Mouse (Mus musculus): ENCODE data around the gene Hivep2.

DNA sequence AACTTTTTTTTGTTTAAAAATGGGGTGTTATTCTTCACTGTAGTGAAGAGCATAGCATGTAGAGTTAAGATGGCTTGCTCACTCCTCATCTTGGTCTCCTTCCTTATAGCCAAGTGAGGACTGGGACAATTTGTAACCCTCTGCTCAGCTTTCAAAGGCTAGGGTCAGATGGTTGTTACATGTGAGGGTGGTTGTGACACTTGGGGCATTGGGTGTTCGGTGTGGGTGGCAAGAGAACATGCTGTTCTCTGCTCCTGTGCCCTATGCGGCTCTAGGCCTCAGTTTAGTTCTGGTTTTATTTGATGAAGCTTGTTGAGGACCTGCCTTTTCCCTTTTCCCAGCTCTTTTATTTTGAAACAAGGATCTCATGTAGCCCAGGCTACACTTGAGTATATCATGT lies 66.7 kb downstream of the Hivep2 start:
- TF ChIP-seq ZNF384 (IDR thresholded peaks at IDR 0.05; ENCODE audit: low read depth, low read length) (no peak), ZC3H11A (IDR thresholded peaks at IDR 0.05; ENCODE audit: borderline replicate concordance, low read depth, low read length) (no peak), MAFK (IDR thresholded peaks at IDR 0.05; ENCODE audit: insufficient read depth, low read depth, low read length) (no peak)

Data from ES-E14 (cell line).